Mouse (Mus musculus): ENCODE measurements at regions not wholly inside any gene's neighbourhood (a gene's known extent, or its start where the extent isn't known, plus 50 kb on each side); places are given as distances from the start of the nearest gene placed in this dataset.

GRCm38 (mm10) chr15:61294616-61295015 lies 371.8 kb upstream of the A1bg start:
- H3K4me1 ChIP-seq (replicated peaks; ENCODE audit: low read depth, low read length), result no peaks in the 10 kb centered on the region
- H3K27me3 ChIP-seq (ENCODE audit: insufficient read depth, low read length), result no peaks in the 10 kb centered on the region
- TF ChIP-seq CTCF (conservative IDR thresholded peaks at IDR 0.05; ENCODE audit: low read length) (no peak), POU5F1 (IDR thresholded peaks at IDR 0.05; ENCODE audit: borderline replicate concordance, low read length) (no peak), NANOG (IDR thresholded peaks at IDR 0.05; ENCODE audit: borderline replicate concordance, low read length) (no peak)
- peaks cover 16% of the 10 kb centered on the region for H3K9me3 ChIP-seq (ENCODE audit: low read length)
- no peaks in the 10 kb centered on the region for H3K36me3 ChIP-seq (ENCODE audit: insufficient read depth, low read length)
- H3K4me3 ChIP-seq (replicated peaks; ENCODE audit: low read length), result no peak overlapping the region

- Histone ChIP-seq H3K4me3 (replicated peaks; ENCODE audit: low read length) (no peak overlapping the region), H3K36me3 (ENCODE audit: insufficient read depth, low read length) (no peaks in the 10 kb centered on the region), H3K9me3 (ENCODE audit: low read length) (peaks cover 17% of the 10 kb centered on the region), H3K27me3 (ENCODE audit: insufficient read depth, low read length) (no peaks in the 10 kb centered on the region), H3K4me1 (replicated peaks; ENCODE audit: low read depth, low read length) (no peaks in the 10 kb centered on the region)
- TF ChIP-seq CTCF (conservative IDR thresholded peaks at IDR 0.05; ENCODE audit: low read length) (no peak), NANOG (IDR thresholded peaks at IDR 0.05; ENCODE audit: borderline replicate concordance, low read length) (no peak), POU5F1 (IDR thresholded peaks at IDR 0.05; ENCODE audit: borderline replicate concordance, low read length) (no peak)
These were observed 371.3 kb upstream of the A1bg start for GRCm38 (mm10) chr15:61294131-61294530.

GRCm38 (mm10) chr15:61268766-61269165 lies 346.0 kb upstream of the A1bg start:
- Histone ChIP-seq H3K36me3 (ENCODE audit: insufficient read depth, low read length) (no peaks in the 10 kb centered on the region), H3K9me3 (ENCODE audit: low read length) (no peaks in the 10 kb centered on the region), H3K27me3 (ENCODE audit: insufficient read depth, low read length) (no peaks in the 10 kb centered on the region), H3K4me1 (replicated peaks; ENCODE audit: low read depth, low read length) (no peaks in the 10 kb centered on the region), H3K4me3 (replicated peaks; ENCODE audit: low read length) (no peak overlapping the region)
- TF ChIP-seq POU5F1 (IDR thresholded peaks at IDR 0.05; ENCODE audit: borderline replicate concordance, low read length), result no peak
- no peak for TF ChIP-seq NANOG (IDR thresholded peaks at IDR 0.05; ENCODE audit: borderline replicate concordance, low read length)

- Histone ChIP-seq H3K9me3 (ENCODE audit: low read length) (no peaks in the 10 kb centered on the region), H3K36me3 (ENCODE audit: insufficient read depth, low read length) (no peaks in the 10 kb centered on the region), H3K4me3 (replicated peaks; ENCODE audit: low read length) (no peak overlapping the region), H3K27me3 (ENCODE audit: insufficient read depth, low read length) (no peaks in the 10 kb centered on the region), H3K4me1 (replicated peaks; ENCODE audit: low read depth, low read length) (no peaks in the 10 kb centered on the region)
- TF ChIP-seq NANOG (IDR thresholded peaks at IDR 0.05; ENCODE audit: borderline replicate concordance, low read length) (no peak), CTCF (conservative IDR thresholded peaks at IDR 0.05; ENCODE audit: low read length) (no peak), POU5F1 (IDR thresholded peaks at IDR 0.05; ENCODE audit: borderline replicate concordance, low read length) (no peak)
These were observed 336.2 kb upstream of the A1bg start for GRCm38 (mm10) chr15:61259047-61259446.

GRCm38 (mm10) chr15:61244511-61244910 lies 321.7 kb upstream of the A1bg start:
- Histone ChIP-seq H3K4me1 (replicated peaks; ENCODE audit: low read depth, low read length) (no peaks in the 10 kb centered on the region), H3K36me3 (ENCODE audit: insufficient read depth, low read length) (no peaks in the 10 kb centered on the region), H3K27me3 (ENCODE audit: insufficient read depth, low read length) (no peaks in the 10 kb centered on the region), H3K9me3 (ENCODE audit: low read length) (no peaks in the 10 kb centered on the region), H3K4me3 (replicated peaks; ENCODE audit: low read length) (no peak overlapping the region)
- TF ChIP-seq CTCF (conservative IDR thresholded peaks at IDR 0.05; ENCODE audit: low read length), result no peak
- TF ChIP-seq POU5F1 (IDR thresholded peaks at IDR 0.05; ENCODE audit: borderline replicate concordance, low read length), result no peak
- no peak for TF ChIP-seq NANOG (IDR thresholded peaks at IDR 0.05; ENCODE audit: borderline replicate concordance, low read length)

GRCm38 (mm10) chr15:61242161-61242681 lies 319.4 kb upstream of the A1bg start:
- no peaks in the 10 kb centered on the region for H3K9me3 ChIP-seq (ENCODE audit: low read length)
- TF ChIP-seq NANOG (IDR thresholded peaks at IDR 0.05; ENCODE audit: borderline replicate concordance, low read length) (no peak), POU5F1 (IDR thresholded peaks at IDR 0.05; ENCODE audit: borderline replicate concordance, low read length) (no peak), CTCF (conservative IDR thresholded peaks at IDR 0.05; ENCODE audit: low read length) (no peak)
- no peaks in the 10 kb centered on the region for H3K4me1 ChIP-seq (replicated peaks; ENCODE audit: low read depth, low read length)
- no peaks in the 10 kb centered on the region for H3K27me3 ChIP-seq (ENCODE audit: insufficient read depth, low read length)
- H3K4me3 ChIP-seq (replicated peaks; ENCODE audit: low read length), result no peak overlapping the region
- H3K36me3 ChIP-seq (ENCODE audit: insufficient read depth, low read length), result no peaks in the 10 kb centered on the region

- no peaks in the 10 kb centered on the region for H3K27me3 ChIP-seq (ENCODE audit: insufficient read depth, low read length)
- H3K36me3 ChIP-seq (ENCODE audit: insufficient read depth, low read length), result no peaks in the 10 kb centered on the region
- H3K9me3 ChIP-seq (ENCODE audit: low read length), result no peaks in the 10 kb centered on the region
- no peak overlapping the region for H3K4me3 ChIP-seq (replicated peaks; ENCODE audit: low read length)
- no peaks in the 10 kb centered on the region for H3K4me1 ChIP-seq (replicated peaks; ENCODE audit: low read depth, low read length)
- no peak for TF ChIP-seq POU5F1 (IDR thresholded peaks at IDR 0.05; ENCODE audit: borderline replicate concordance, low read length)
- TF ChIP-seq CTCF (conservative IDR thresholded peaks at IDR 0.05; ENCODE audit: low read length), result no peak
- no peak for TF ChIP-seq NANOG (IDR thresholded peaks at IDR 0.05; ENCODE audit: borderline replicate concordance, low read length)
These were observed 318.9 kb upstream of the A1bg start for GRCm38 (mm10) chr15:61241741-61242140.

- Histone ChIP-seq H3K9me3 (ENCODE audit: low read length) (no peaks in the 10 kb centered on the region), H3K4me3 (replicated peaks; ENCODE audit: low read length) (no peak overlapping the region), H3K27me3 (ENCODE audit: insufficient read depth, low read length) (no peaks in the 10 kb centered on the region), H3K36me3 (ENCODE audit: insufficient read depth, low read length) (no peaks in the 10 kb centered on the region), H3K4me1 (replicated peaks; ENCODE audit: low read depth, low read length) (no peaks in the 10 kb centered on the region)
- TF ChIP-seq POU5F1 (IDR thresholded peaks at IDR 0.05; ENCODE audit: borderline replicate concordance, low read length) (no peak), NANOG (IDR thresholded peaks at IDR 0.05; ENCODE audit: borderline replicate concordance, low read length) (no peak), CTCF (conservative IDR thresholded peaks at IDR 0.05; ENCODE audit: low read length) (no peak)
These were observed 317.5 kb upstream of the A1bg start for GRCm38 (mm10) chr15:61240344-61240743.

GRCm38 (mm10) chr15:61239414-61239813 lies 316.6 kb upstream of the A1bg start:
- no peaks in the 10 kb centered on the region for H3K9me3 ChIP-seq (ENCODE audit: low read length)
- H3K36me3 ChIP-seq (ENCODE audit: insufficient read depth, low read length), result no peaks in the 10 kb centered on the region
- H3K27me3 ChIP-seq (ENCODE audit: insufficient read depth, low read length), result no peaks in the 10 kb centered on the region
- TF ChIP-seq NANOG (IDR thresholded peaks at IDR 0.05; ENCODE audit: borderline replicate concordance, low read length), result no peak
- no peak for TF ChIP-seq CTCF (conservative IDR thresholded peaks at IDR 0.05; ENCODE audit: low read length)
- TF ChIP-seq POU5F1 (IDR thresholded peaks at IDR 0.05; ENCODE audit: borderline replicate concordance, low read length), result no peak
- no peak overlapping the region for H3K4me3 ChIP-seq (replicated peaks; ENCODE audit: low read length)
- no peaks in the 10 kb centered on the region for H3K4me1 ChIP-seq (replicated peaks; ENCODE audit: low read depth, low read length)
